Mouse (Mus musculus) intestine, embryonic 16.5 days (tissue): ENCODE data around the gene Crygb. TPM values are rescaled to one million over a fixed set of nuclear protein-coding genes. Genes with fewer than 3 reads are reported as not detected.

Experiments
- ATAC-seq: fragments of 200-750 bp; cut with Nextera tagmentation; 2 replicates; pipeline ENCODE4 v1.8.0; 2017; ENCODE audit warnings: moderate TSS enrichment, moderate library complexity
- H3K27ac ChIP-seq: fragments of 300-500 bp; sonication (generic); 2 replicates; pipeline ENCODE4 v1.5.1; 2014; ENCODE audit warnings: mild to moderate bottlenecking, low read length
- H3K27me3 ChIP-seq: fragments of 300-500 bp; sonication (generic); replicated peaks from 2 replicates; pipeline ENCODE4 v1.6.1; 2014; ENCODE audit warnings: low read length, control low read depth, mixed read lengths; ENCODE audit not compliant: control insufficient read depth, insufficient read depth
- H3K36me3 ChIP-seq: fragments of 300-500 bp; sonication (generic); 2 replicates; pipeline ENCODE4 v1.6.1; 2014; ENCODE audit warnings: low read length, control low read depth; ENCODE audit not compliant: control insufficient read depth, insufficient read depth
- H3K4me1 ChIP-seq: fragments of 300-500 bp; sonication (generic); 2 replicates; pipeline ENCODE4 v1.6.1; 2014; ENCODE audit warnings: low read length, control low read depth, mixed read lengths; ENCODE audit not compliant: control insufficient read depth, insufficient read depth
- H3K4me2 ChIP-seq: fragments of 300-500 bp; sonication (generic); 2 replicates; pipeline ENCODE4 v1.6.1; 2014; ENCODE audit warnings: low read depth, low read length, control low read depth
- H3K4me3 ChIP-seq: fragments of 300-500 bp; sonication (generic); 2 replicates; pipeline ENCODE4 v1.5.1; 2014; ENCODE audit warnings: mild to moderate bottlenecking, low read length
- H3K9ac ChIP-seq: fragments of 300-500 bp; sonication (generic); 2 replicates; pipeline ENCODE4 v1.6.1; 2014; ENCODE audit warnings: low read depth, low read length
- H3K9me3 ChIP-seq: fragments of 300-500 bp; sonication (generic); 2 replicates; pipeline ENCODE4 v1.6.1; 2016; ENCODE audit warnings: low read length, control low read depth; ENCODE audit not compliant: control insufficient read depth
- WGBS: fragments of 180-500 bp; shearing (Covaris S2); extraction: QIAGEN DNeasy Blood & Tissue Kit; methylation state at CpG from one replicate; pipeline ENCODE4 v1.1.7; 2014; 5-methylcytosine and 5-hydroxymethylcytosine counted together
- polyA plus RNA-seq: library from polyadenylated mRNA; unstranded; fragments of >200 nt; fragmentation: Nextera tagmentation; extraction: Ambion mirVana; gene quantifications from 2 replicates; pipeline ENCODE4 v1.2.1, GENCODE M21; 2015

Crygb gene
- polyA plus RNA-seq, 1 experiment from 2014 or later, result not detected

DNA sequence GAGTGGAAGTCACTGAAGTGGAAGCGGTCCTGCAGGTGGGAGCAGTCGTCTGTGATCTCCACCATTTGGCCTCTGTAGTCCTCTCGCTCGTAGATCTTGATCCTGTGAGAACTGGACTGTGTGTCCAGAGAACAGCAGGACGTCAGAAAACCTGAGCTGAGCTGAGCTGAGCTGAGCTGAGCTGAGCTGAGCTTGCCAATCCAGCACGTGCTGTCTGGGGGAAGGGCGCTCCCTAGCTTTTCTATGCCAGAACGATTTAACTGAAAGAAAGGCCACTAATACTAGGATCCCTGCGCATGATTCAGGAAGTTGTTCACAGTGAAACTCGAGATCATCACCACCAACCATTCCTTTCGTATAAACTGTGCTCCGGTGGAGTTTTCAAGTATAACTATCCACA is 33.3 kb downstream of the Crygb start:
- WGBS, result 57% methylated on average over 12 of the region's 12 CpGs
- Histone ChIP-seq H3K36me3 (no peaks in the 10 kb centered on the region), H3K27ac (no peak overlapping the region), H3K9me3 (no peaks in the 10 kb centered on the region), H3K9ac (no peak overlapping the region), H3K4me3 (no peak overlapping the region), H3K27me3 (no peaks in the 10 kb centered on the region; the same call in 1 of the 2 replicates), H3K4me1 (no peaks in the 10 kb centered on the region), H3K4me2 (no peak overlapping the region)
- no peak for ATAC-seq

- ATAC-seq, result no peak
- Histone ChIP-seq H3K27me3 (no peaks in the 10 kb centered on the region; the same call in 1 of the 2 replicates), H3K36me3 (no peaks in the 10 kb centered on the region), H3K4me1 (no peaks in the 10 kb centered on the region), H3K9ac (no peak overlapping the region), H3K4me3 (no peak overlapping the region), H3K9me3 (no peaks in the 10 kb centered on the region), H3K27ac (no peak overlapping the region), H3K4me2 (no peak overlapping the region)
- 33% methylated on average over 8 of the region's 8 CpGs for WGBS
Observed at GRCm38 (mm10) chr1:65046401-65047109, 35.5 kb downstream of the Crygb start.

GRCm38 (mm10) chr1:65043433-65043832 is 38.7 kb downstream of the Crygb start:
- H3K4me1 ChIP-seq, result no peaks in the 10 kb centered on the region
- no peak for ATAC-seq
- no peaks in the 10 kb centered on the region for H3K9me3 ChIP-seq
- 80% methylated on average over 2 of the region's 2 CpGs for WGBS
- no peak overlapping the region for H3K4me3 ChIP-seq
- no peak overlapping the region for H3K4me2 ChIP-seq
- H3K27me3 ChIP-seq, result no peaks in the 10 kb centered on the region; the same call in 1 of the 2 replicates
- H3K27ac ChIP-seq, result no peak overlapping the region
- H3K36me3 ChIP-seq, result no peaks in the 10 kb centered on the region
- no peak overlapping the region for H3K9ac ChIP-seq

DNA sequence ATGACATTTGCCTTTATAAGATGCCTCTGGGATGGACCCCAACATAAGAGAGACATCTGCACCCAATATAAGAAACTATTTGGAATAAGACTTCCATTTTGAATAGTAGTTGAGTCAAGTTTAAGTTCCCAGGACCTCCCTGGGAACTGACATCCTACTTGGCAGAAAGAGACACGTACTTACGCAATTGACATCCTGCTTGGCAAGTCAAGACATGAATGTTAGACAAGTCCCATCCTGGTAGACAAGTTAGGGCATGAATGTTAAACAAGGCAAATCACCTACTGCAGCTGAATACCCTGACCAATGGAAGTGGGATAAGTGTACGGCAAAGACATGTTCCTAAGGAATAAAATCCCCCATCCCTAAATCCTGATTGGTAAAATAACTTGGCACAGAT is 40.3 kb downstream of the Crygb start:
- no peak overlapping the region for H3K4me2 ChIP-seq
- H3K9me3 ChIP-seq, result 0 out of 2 replicates have a peak, but pooled peaks cover 2% of the 10 kb centered on the region
- H3K9ac ChIP-seq, result no peak overlapping the region
- no peaks in the 10 kb centered on the region for H3K4me1 ChIP-seq
- H3K4me3 ChIP-seq, result no peak overlapping the region
- H3K27ac ChIP-seq, result no peak overlapping the region
- WGBS, result 94% methylated on average over 3 of the region's 3 CpGs
- ATAC-seq, result no peak
- H3K36me3 ChIP-seq, result no peaks in the 10 kb centered on the region
- no peaks in the 10 kb centered on the region for H3K27me3 ChIP-seq

- 66% methylated on average over 6 of the region's 6 CpGs for WGBS
- no peak overlapping the region for H3K9ac ChIP-seq
- no peak overlapping the region for H3K4me2 ChIP-seq
- no peak overlapping the region for H3K27ac ChIP-seq
- H3K9me3 ChIP-seq, result 0 out of 2 replicates have a peak, but pooled peaks cover 2% of the 10 kb centered on the region
- H3K4me3 ChIP-seq, result no peak overlapping the region
- no peaks in the 10 kb centered on the region for H3K36me3 ChIP-seq
- ATAC-seq, result no peak
- no peaks in the 10 kb centered on the region for H3K4me1 ChIP-seq
- H3K27me3 ChIP-seq, result no peaks in the 10 kb centered on the region
Observed at GRCm38 (mm10) chr1:65040806-65041205, 41.3 kb downstream of the Crygb start.

- H3K27ac ChIP-seq, result no peak overlapping the region
- H3K36me3 ChIP-seq, result no peaks in the 10 kb centered on the region
- H3K4me1 ChIP-seq, result no peaks in the 10 kb centered on the region; the same call in 1 of the 2 replicates
- no peak overlapping the region for H3K4me3 ChIP-seq
- no peak overlapping the region for H3K9ac ChIP-seq
- H3K27me3 ChIP-seq, result no peaks in the 10 kb centered on the region
- H3K9me3 ChIP-seq, result 0 out of 2 replicates have a peak, but pooled peaks cover 2% of the 10 kb centered on the region
- no peak overlapping the region for H3K4me2 ChIP-seq
- 77% methylated on average over 3 of the region's 3 CpGs for WGBS
- no peak for ATAC-seq
Observed at GRCm38 (mm10) chr1:65039679-65040078, 42.4 kb downstream of the Crygb start.

DNA sequence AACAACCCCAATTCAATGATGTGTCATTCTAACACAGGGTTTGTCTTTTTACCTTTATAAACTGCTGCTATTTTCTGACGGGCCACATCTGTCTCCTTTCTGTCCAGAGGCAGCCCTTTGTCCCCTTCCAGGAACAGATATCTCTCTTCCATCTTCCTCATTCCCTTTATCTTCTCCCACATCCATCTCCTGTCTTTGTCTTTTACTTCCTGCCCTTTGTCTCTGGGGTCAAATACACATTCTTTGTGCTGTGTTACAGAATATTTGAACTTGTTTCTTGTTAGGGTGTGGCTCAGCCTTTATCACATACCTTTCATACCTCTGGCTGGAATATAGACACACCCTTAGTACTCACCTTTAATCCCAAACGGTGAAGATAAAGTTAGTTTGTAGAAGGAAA is 44.5 kb downstream of the Crygb start:
- 0 out of 2 replicates have a peak, but pooled peaks cover 2% of the 10 kb centered on the region for H3K9me3 ChIP-seq
- 59% methylated on average over 2 of the region's 2 CpGs for WGBS
- H3K4me2 ChIP-seq, result no peak overlapping the region
- H3K27me3 ChIP-seq, result no peaks in the 10 kb centered on the region
- no peaks in the 10 kb centered on the region for H3K36me3 ChIP-seq
- ATAC-seq, result no peak
- no peak overlapping the region for H3K9ac ChIP-seq
- H3K4me1 ChIP-seq, result no peaks in the 10 kb centered on the region; the same call in 1 of the 2 replicates
- no peak overlapping the region for H3K27ac ChIP-seq
- H3K4me3 ChIP-seq, result no peak overlapping the region

DNA sequence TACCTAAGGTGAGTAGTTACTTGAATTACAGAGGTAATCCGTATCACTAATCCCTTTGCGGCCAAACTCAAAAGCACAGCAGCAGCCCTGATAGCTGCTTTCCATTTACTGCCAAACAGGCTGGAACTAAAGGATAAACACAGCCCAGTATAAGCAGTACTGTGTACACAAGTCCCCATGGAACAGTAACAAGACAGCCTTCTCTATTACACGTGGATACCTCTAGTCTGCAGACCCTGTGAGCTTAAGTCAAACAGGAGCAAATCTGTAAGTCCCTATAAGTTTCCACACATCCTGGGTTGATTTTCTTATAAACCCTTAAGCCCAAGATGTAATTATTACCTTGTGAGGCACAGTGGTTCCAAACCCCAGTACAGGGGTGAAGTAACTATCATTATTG is 46.6 kb downstream of the Crygb start:
- Histone ChIP-seq H3K9ac (no peak overlapping the region), H3K36me3 (no peaks in the 10 kb centered on the region), H3K27ac (no peak overlapping the region), H3K4me3 (no peak overlapping the region), H3K9me3 (0 out of 2 replicates have a peak, but pooled peaks cover 2% of the 10 kb centered on the region), H3K4me2 (no peak overlapping the region), H3K27me3 (no peaks in the 10 kb centered on the region), H3K4me1 (no peaks in the 10 kb centered on the region; the same call in 1 of the 2 replicates)
- 15% methylated on average over 3 of the region's 3 CpGs for WGBS
- ATAC-seq, result no peak

DNA sequence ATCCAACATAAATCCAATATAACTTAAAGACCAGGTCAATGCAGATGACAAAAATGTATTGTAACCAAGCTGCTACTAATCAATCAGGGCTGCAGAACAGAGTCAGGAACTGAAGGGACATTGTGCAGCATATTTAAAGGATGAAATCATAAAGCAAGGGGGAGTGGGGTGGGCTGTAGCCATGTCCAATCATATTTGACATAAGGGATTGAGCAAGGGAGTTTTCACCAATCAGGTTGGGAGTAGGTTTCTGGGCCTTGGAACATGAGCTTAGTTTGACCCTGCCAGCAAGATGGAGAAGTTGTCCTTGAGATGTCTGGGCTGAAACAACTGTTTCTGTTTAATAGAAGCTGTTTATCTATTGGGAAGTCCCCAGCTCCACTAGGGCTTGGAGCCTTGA is 49.4 kb downstream of the Crygb start, which contains the start of gene Akr1cl:
Gene Akr1cl (minus strand): TSS at position 119 of the 400 bp plus-strand sequence.
- Histone ChIP-seq H3K27me3 (no peaks in the 10 kb centered on the region), H3K4me1 (no peaks in the 10 kb centered on the region; the same call in 1 of the 2 replicates), H3K4me2 (no peak within 1 kb of the TSS), H3K9ac (no peak within 1 kb of the TSS), H3K27ac (no peak within 1 kb of the TSS), H3K36me3 (no peaks in the 10 kb centered on the region), H3K9me3 (0 out of 2 replicates have a peak, but pooled peaks cover 2% of the 10 kb centered on the region), H3K4me3 (no peak within 1 kb of the TSS)
- ATAC-seq, result no peak
